Mouse (Mus musculus): ENCODE data around the gene Gm9745.
"Not testable (repeated sequence)": the region's sequence is repeated elsewhere in the genome, so short reads cannot be mapped to it uniquely, and the experiment has no call there.

Gene Gm9745
- long read RNA-seq, experiment 1 = 0 reads
- long read RNA-seq, experiment 2 = 0 reads

DNA sequence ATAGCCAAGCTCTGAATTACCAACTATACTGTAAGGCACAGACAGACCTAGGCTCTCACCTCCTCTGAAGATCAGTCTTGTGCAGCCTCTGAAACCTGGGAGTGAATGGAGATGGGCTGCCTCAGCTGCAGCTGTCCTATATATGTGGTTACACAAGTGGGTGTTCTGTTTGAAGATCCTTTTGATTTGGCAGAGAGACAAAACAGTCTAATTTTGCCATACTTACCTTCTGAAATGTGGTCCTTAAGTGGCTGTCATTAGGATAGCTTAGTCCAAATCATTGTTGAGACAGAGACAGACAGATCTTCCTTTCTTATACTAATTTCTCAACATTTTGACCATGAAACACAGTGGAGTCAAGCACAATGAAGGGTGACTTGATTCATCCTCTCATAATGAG is at the start of gene Gm9745:
Gene Gm9745, minus strand, starts transcription at position 101 of the 400 bp plus-strand sequence.
- intact Hi-C loops (cut with DNase I) = not testable (repeated sequence)

DNA sequence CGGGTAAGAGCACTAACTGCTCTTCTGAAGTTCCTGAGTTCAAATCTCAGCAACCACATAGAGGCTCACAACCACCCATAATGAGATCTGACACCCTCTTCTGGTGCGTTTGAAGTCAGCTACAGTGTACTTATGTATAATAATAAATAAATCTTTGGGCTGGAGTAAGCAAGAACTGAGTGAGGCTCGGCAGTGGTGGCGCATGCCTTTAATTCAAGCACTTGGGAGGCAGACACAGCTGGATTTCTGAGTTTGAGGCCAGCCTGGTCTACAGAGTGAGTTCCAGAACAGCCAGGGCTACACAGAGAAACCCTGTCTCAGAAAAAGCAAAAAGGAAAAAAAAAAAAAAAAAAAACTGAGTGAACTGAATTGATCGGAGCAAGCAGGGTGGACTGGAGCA is 49.2 kb upstream of the Gm9745 start:
- intact Hi-C loops (cut with DNase I) = loop anchor here (5.0 kb wide), 1 partner anchor 95 kb away; the partner anchor contains the start of gene Larp4b

DNA sequence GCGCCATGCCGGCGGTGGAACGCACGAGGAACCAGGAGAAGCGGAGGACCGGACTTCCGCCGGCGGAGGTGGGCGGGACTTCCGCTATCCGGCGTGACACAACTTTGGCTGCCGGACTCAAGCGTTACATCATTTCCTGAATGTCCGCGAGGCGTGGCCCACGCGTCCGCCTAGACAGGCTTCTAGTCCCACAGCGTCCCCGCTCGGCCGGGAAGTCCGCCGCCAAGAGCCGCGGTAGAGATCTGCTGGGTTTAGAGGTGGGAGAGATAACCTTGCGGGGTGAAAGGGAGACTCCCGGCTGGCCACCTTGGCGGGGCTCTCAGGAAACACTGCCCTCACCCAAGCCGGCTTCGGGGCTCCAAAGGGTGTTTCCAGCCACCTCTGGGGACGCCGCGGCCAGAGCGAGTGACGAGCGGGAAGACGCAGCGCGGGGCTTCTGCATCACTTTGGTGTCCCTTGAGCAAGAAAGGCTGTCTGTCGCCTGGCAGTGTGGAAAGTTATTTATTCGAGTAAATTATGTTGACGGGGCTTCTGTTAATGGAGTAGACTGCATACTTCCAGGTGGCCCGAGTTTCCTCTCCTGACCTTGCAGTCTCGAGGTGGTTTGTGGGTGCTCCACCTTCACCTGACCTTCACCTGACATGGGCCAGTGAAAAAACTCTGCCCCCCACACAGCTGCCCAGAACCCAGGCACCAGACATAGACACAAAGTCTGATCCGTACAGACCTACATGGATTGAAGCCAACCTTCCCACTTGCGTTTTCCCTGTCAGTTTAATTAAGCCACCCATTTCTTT is 48.2 kb upstream of the Gm9745 start, which contains the start of gene Gtpbp4:
Gene Gtpbp4, minus strand, starts transcription at position 94 of the 797 bp plus-strand sequence.
- intact Hi-C loops (cut with DNase I) = loop anchor here (5.0 kb wide), 1 partner anchor 96 kb away; the partner anchor contains the start of gene Larp4b

DNA sequence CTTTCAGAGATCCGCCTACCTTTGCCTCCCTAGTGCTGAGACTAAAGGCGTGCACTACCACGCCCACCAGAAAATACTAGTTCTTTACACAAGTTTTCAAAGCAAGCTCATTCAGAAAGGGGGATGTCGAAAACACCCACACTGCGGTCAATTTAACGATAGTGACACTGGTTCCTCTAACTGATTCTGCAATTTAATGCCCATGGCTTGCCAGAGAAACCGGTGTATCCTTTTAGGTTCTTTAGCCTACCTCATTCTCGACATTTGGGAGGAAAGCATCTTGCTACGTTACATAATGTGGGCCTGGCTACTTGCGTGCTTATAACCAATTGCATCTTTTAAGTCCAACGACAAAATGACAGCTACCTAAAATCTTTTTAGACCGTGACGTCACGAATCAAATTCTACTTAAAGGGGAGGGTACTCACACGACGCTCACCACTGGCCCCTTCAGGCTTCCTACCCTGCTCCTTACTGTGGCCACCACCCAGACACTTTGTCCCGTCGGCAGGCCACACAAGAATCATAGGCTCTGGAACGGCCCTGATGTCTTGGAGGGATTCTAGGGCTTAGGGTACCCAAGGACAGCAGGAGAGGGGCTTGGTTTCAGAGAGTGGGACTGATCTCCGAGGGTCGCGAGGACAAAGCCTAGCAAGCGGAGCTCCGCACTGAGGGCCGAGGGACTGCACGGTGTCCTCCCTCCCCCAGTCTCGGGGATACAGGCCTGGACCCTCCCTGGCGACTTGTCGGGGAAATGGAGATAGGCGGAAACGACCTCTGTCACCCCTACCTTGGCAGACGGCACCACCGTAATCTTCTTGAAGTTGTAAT is 47.3 kb upstream of the Gm9745 start:
- intact Hi-C loops (cut with DNase I) = loop anchor here (5.0 kb wide), 1 partner anchor 97 kb away; the partner anchor contains the start of gene Larp4b

DNA sequence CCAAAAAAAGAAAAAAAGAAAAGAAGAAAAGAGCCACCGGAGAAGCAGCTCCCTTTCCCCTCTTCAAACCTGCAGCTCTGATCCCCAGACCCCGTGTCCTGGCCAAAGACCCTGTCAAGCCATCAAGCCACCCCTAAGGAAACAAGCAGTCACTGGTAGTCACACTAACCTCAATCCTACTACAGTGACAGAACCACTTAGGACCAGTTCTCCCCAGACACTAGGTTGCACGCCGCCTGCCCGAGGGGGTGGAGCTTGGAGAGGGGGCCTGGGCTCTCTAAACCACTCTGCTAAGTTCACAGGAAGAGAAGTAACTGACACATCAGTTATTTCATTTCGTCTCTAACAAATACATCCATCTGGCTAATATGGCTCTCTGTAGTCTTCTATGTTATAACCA is 44.2 kb upstream of the Gm9745 start:
- intact Hi-C loops (cut with DNase I) = no loop called here

DNA sequence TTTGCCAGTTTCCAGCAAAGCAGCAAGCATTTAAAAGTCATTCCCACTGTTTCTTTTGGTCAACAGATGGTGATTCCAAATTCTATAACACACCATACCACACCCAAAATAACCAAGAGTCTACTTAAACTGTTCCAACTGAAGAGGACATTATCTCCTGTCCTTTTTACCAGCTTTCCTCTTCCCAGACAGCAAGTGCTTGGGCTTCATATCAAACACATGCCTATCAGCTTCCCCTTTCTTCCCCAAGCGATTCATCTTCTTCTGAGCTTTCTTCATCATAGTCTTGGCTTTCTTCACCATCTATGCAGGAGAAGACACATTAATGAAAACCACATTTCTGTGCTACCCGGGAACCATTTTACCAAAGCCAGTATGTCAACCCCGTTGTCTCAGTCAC is 24.9 kb upstream of the Gm9745 start:
- intact Hi-C loops (cut with DNase I) = loop anchor here (5.0 kb wide), 1 partner anchor 126 kb away; no protein-coding TSS in a partner anchor

DNA sequence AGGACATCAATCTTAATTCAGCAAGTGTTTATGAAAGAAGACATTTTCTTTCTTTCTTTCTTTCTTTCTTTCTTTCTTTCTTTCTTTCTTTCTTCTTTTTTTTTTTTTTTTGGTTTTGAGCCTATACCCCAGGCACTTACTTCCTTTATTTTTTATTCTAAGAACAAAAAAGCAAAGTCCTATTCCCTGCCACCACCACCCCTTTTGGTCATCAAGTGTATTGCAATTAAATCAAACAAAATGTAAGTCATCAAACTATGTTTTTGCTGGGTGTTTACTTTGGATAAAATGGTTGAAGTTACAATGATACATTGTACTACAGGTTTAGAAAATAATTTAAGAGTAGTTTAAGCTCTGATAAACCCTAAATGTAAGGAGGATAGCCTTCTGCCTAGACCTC is 24.3 kb upstream of the Gm9745 start:
- intact Hi-C loops (cut with DNase I) = loop anchor here (5.0 kb wide), 1 partner anchor 125 kb away; no protein-coding TSS in a partner anchor

DNA sequence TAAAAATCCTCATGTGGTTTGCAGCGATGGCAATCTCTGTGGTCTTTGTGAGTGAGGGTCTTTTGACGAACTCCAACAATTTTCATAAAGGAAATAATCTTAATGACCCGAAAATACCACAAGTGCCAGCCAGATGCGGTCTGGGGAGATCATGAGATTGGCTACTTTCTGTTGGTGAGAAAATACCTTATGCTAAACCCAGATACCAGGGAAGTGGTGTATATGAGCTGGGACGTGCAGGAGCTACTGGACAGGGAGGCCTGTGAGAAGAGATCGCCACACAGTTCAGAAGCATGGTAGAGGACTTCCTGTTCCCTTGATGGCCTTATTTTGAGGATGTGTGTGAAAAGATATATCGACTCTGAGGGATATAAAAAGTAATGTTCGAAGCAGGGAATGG is 19.7 kb upstream of the Gm9745 start:
- intact Hi-C loops (cut with DNase I) = no loop called here

DNA sequence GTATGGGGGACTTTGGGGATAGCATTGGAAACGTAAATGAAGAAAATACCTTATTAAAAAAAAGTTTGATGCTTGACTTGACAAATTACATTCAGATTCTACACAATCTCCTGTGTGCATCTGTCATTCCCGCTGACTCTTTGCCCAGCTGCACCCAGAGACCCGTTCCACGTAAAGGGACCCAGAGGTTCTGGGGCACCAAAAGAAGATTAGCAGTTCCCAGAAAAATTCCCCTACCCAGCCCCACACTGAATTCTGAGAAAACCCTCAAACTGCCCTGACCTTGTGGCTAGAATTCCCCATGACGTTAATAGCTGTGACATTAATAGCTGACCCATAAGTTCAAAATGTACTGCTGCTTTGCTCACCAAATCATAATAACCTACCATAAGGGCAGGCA is 17.2 kb upstream of the Gm9745 start:
- intact Hi-C loops (cut with DNase I) = no loop called here

DNA sequence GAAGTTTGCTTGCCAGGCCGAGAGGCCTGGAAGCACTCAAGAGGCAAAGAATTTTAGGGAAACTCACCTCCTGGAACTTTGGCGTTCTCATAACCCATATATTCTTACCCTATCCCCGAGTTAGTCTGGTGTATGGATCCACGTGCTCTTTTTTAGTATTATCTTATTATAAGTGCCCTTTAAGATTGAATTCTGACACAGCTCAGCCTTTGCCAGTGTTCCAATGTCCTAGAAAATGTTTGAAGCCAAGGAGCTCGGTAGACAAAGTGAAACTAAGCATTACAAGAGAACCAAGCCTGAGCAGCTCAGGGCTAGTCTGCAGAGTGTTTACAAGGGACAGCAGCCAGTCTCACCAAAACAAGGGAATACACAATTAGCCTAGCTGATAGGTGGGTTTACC is 14.2 kb upstream of the Gm9745 start:
- intact Hi-C loops (cut with DNase I) = not testable (repeated sequence)

DNA sequence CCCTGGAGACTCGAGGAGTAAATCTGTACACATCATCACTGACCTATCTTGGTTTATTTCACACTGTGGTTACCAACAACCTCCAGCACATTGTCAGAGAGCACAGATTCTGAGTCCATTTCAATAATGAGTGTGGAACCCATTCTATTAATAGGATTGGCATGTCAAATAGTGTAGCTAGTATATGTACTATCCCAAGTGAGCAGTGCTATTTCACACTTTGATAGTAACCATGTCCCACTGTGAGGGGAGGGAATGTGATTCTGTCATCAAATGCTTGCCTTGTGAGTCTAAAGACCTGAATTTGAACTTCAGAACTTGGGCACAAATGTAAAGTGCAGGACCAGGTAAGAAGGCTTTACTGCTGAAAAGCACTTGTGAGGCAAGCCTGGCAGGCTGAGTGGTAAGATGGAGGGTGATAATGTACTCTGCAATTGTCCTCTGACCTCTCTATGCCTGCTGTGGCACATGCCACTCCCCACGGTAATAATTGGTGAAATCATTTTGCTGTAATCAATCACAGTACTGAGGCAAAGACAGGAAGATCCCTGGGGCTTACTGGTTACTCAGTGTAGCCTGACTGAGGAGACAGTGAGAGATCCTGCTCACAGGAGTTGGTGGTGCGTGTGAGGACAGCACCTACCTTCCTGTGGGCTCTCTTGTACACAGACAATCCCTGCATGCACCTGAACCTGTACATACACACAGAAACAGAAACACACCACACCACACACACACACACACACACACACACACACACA is 13.3 kb upstream of the Gm9745 start:
- intact Hi-C loops (cut with DNase I) = not testable (repeated sequence)

DNA sequence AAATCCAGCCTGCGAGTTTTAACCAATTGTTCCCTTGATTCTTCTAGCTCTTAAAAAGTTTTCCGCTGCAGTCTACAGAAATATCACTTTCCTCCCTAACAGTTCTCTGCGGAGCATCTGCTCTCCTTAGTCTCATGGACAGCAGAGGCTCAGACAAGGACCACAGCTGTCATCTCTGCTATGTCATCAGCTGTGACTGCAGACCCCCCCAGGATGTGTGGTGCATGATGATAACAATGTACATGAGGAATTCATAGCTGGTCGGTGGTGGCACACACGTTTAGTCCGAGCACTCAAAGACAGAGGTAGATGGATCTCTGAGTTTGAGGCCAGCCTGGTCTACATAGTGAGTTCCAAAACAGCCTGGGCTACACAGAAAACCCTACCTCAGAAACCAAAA is 11.5 kb upstream of the Gm9745 start:
- intact Hi-C loops (cut with DNase I) = not testable (repeated sequence)

DNA sequence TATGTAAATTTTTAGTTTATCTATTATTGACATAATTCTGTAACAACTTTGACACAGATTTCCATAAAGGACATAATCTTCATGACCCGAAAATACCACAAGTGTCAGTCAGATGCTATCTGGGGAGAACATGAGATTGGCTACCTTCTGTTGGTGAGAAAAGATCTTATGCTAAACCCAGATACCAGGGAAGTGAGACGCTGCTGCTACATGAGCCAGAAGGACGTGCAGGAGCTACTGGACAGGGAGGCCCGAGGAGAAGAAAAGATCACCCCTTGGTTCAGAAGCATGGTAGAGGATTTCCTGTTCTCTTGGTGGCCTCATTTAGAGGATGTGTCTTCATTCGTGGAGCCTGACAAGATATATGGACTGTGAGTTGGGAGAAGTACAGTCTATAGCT is 11.0 kb upstream of the Gm9745 start:
- intact Hi-C loops (cut with DNase I) = not testable (repeated sequence)

DNA sequence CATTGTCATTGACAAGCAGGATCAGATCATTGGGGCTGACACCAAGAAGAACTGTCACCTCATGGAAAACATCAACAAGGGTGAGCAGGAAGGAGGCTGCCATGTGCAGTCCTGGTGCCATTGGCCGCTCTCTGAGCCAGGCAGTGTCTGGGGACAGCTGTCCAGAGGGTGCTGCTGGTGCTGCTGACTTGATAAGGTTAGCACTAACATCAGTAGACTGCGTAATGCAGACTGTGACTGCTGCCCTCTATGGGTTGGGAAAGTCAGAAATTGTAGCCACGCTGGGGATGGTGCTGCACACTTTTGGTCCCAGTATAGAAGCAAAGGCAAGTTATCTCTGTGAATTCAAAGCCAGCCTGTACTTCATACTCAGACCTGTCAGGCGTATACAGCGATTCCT is 8.8 kb upstream of the Gm9745 start:
- intact Hi-C loops (cut with DNase I) = not testable (repeated sequence)

DNA sequence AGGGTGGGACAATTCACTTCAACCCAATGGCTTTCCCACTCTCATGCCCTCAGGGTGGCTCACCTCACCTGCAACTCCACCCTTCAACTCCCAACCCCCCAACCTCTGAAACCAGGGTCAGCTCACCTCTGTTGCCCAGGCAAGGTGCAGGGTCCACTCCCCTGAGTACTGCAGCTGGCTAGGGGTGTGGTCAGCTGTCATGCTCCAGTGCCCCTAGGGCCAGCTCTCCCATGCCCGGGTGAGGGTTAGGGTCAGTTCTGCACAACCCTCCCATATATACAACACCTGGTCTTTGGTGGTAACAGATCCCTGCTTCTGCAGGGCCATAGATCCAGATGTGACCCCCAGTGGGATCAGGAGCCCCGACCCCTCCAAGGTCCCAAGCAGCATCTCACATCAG is 7.1 kb upstream of the Gm9745 start:
- intact Hi-C loops (cut with DNase I) = not testable (repeated sequence)

DNA sequence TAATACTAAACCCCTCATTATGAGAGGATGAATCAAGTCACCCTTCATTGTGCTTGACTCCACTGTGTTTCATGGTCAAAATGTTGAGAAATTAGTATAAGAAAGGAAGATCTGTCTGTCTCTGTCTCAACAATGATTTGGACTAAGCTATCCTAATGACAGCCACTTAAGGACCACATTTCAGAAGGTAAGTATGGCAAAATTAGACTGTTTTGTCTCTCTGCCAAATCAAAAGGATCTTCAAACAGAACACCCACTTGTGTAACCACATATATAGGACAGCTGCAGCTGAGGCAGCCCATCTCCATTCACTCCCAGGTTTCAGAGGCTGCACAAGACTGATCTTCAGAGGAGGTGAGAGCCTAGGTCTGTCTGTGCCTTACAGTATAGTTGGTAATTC is 4.5 kb upstream of the Gm9745 start, which contains the start of gene Idi2:
Gene Idi2, plus strand, starts transcription at position 301 of the 400 bp plus-strand sequence.
- intact Hi-C loops (cut with DNase I) = not testable (repeated sequence)

DNA sequence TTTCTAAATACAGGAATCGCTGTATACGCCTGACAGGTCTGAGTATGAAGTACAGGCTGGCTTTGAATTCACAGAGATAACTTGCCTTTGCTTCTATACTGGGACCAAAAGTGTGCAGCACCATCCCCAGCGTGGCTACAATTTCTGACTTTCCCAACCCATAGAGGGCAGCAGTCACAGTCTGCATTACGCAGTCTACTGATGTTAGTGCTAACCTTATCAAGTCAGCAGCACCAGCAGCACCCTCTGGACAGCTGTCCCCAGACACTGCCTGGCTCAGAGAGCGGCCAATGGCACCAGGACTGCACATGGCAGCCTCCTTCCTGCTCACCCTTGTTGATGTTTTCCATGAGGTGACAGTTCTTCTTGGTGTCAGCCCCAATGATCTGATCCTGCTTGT is 4.2 kb downstream of the Gm9745 start:
- intact Hi-C loops (cut with DNase I) = not testable (repeated sequence)

DNA sequence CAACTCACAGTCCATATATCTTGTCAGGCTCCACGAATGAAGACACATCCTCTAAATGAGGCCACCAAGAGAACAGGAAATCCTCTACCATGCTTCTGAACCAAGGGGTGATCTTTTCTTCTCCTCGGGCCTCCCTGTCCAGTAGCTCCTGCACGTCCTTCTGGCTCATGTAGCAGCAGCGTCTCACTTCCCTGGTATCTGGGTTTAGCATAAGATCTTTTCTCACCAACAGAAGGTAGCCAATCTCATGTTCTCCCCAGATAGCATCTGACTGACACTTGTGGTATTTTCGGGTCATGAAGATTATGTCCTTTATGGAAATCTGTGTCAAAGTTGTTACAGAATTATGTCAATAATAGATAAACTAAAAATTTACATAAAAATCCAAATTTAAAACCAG is 6.3 kb downstream of the Gm9745 start:
- intact Hi-C loops (cut with DNase I) = not testable (repeated sequence)

DNA sequence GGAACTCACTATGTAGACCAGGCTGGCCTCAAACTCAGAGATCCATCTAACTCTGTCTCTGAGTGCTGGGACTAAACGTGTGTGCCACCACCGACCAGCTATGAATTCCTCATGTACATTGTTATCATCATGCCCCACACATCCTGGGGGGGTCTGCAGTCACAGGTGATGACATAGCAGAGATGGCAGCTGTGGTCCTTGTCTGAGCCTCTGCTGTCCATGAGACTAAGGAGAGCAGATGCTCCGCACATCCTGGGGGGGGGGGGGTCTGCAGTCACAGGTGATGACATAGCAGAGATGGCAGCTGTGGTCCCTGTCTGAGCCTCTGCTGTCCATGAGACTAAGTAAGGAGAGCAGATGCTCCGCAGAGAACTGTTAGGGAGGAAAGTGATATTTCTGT is 6.9 kb downstream of the Gm9745 start:
- intact Hi-C loops (cut with DNase I) = not testable (repeated sequence)

DNA sequence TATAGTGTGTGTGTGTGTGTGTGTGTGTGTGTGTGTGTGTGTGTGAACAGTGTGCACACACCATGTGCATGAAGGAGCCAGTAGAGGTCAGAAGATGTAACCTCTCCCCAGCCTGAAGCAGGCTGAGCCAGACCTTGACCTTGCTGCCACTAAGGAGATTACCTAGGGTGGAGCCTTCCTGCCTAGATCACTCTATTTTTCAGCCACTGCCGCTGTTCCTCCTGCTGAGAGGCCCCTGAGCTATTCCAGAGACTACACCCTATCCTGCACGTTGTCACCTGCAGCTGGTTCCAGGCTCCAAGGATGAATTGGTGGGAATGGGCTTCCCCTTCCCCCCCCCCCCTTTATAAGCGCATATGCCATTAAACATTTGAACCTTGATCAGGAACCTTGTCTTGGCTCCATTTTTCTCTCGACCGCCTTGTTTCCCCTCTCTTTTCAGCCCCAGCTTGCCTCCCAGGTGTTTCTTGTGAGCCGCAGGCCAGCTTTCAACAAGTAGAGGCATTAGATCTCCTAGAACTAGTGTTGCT is 10.4 kb downstream of the Gm9745 start:
- intact Hi-C loops (cut with DNase I) = not testable (repeated sequence)

DNA sequence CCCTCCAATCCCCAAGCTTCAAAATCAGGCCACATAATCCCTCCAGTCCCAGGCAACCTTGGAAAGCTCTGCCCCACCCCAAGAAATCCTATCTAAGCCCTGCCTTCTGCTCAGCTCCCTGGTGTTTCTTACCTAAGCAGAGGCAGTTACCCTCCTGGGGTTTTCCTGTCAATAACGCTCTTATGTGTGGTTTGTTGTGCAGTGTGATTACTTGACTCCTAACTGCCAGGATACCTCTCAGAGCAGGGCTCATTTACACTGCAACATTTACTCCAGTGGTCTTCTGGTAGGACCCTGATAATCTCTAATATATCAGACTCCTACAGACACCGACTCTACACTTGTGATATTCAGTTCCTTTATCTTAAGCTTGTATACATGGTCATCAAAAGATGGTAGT is 14.5 kb downstream of the Gm9745 start:
- intact Hi-C loops (cut with DNase I) = no loop called here

Data from adrenal gland (tissue).